Mouse (Mus musculus) CH12.LX (cell line): ENCODE measurements around the gene Ablim1. TPM values are rescaled to one million over a fixed set of nuclear protein-coding genes. Genes with fewer than 3 reads are reported as not detected.

ENCODE experiments used
- DNase-seq: peaks from one replicate; pipeline ENCODE4 v3.0.0-alpha.2; 2013; ENCODE audit errors: extremely low read depth
- H3K27ac ChIP-seq: 2 replicates; pipeline ENCODE4 v1.5.1; 2012; ENCODE audit warnings: low read depth, mild to moderate bottlenecking, control low read depth, moderate library complexity; ENCODE audit not compliant: insufficient read depth
- H3K27me3 ChIP-seq: replicated peaks from 2 replicates; pipeline ENCODE3; 2012; ENCODE audit warnings: inconsistent platforms
- H3K36me3 ChIP-seq, 2 experiments: replicated peaks in 1 of 2; 2 replicates each; pipeline versions ENCODE3 to v1.6.1; 2012; ENCODE audit warnings: inconsistent platforms in 1 of 2, low read length in 1 of 2, mild to moderate bottlenecking in 1 of 2, mixed read lengths in 1 of 2, moderate library complexity in 1 of 2; ENCODE audit not compliant: control insufficient read depth in 1 of 2, insufficient read depth in 1 of 2
- H3K4me1 ChIP-seq, 2 experiments: 2 replicates each; pipeline ENCODE4 v1.6.1; 2012; ENCODE audit warnings: inconsistent platforms in 1 of 2, moderate library complexity in 1 of 2; ENCODE audit not compliant: insufficient read depth in 2 of 2, control insufficient read depth in 1 of 2
- H3K4me2 ChIP-seq: 2 replicates; pipeline ENCODE4 v1.6.1; 2012; ENCODE audit warnings: low read depth, mild to moderate bottlenecking, control low read depth; ENCODE audit not compliant: poor library complexity, insufficient read depth, severe bottlenecking
- H3K4me3 ChIP-seq, 3 experiments: fragments of 150-350 bp in 1 of 3; sonication (generic) in 1 of 3; replicated peaks in 1 of 3; 2 replicates each; pipeline versions ENCODE3 to v1.5.1; 2011 to 2012; ENCODE audit warnings: low read depth in 2 of 3, low read length in 2 of 3, mild to moderate bottlenecking in 2 of 3, moderate library complexity in 2 of 3, control low read depth in 1 of 3, improper control_type of control experiment in 1 of 3, inconsistent platforms in 1 of 3, mixed read lengths in 1 of 3; ENCODE audit not compliant: poor library complexity in 1 of 3
- H3K79me2 ChIP-seq: replicated peaks from 2 replicates; pipeline ENCODE4 v1.6.1; 2012; ENCODE audit warnings: mild to moderate bottlenecking, moderate library complexity; ENCODE audit not compliant: control insufficient read depth, poor library complexity, insufficient read depth, severe bottlenecking; ENCODE audit errors: extremely low read depth
- H3K9ac ChIP-seq: 2 replicates; pipeline ENCODE4 v1.6.1; 2012; ENCODE audit warnings: low read depth, mild to moderate bottlenecking, control low read depth, moderate library complexity; ENCODE audit not compliant: insufficient read depth
- H3K9me3 ChIP-seq: replicated peaks from 2 replicates; pipeline ENCODE3; 2012; ENCODE audit warnings: low read length, inconsistent platforms, mixed read lengths
- BHLHE40 ChIP-seq: IDR thresholded peaks from 2 replicates; pipeline ENCODE4 v1.6.1; 2011; ENCODE audit warnings: mild to moderate bottlenecking, low read depth, low read length, improper control_type of control experiment
- CHD1 ChIP-seq: IDR thresholded peaks from 2 replicates; pipeline ENCODE4 v1.6.1; 2012; ENCODE audit warnings: low read depth, low read length, improper control_type of control experiment, inconsistent platforms
- CHD2 ChIP-seq: IDR thresholded peaks from 2 replicates; pipeline ENCODE4 v1.6.1; 2011; ENCODE audit warnings: low read length, improper control_type of control experiment
- CTCF ChIP-seq, 2 experiments: IDR thresholded peaks in 1 of 2; conservative IDR thresholded peaks in 1 of 2; 2 replicates each; pipeline ENCODE4 v1.5.1; 2011 to 2012; ENCODE audit warnings: low read depth in 2 of 2, low read length in 2 of 2, improper control_type of control experiment in 1 of 2, inconsistent platforms in 1 of 2, mild to moderate bottlenecking in 1 of 2, moderate library complexity in 1 of 2
- ELF1 ChIP-seq: IDR thresholded peaks from 2 replicates; pipeline ENCODE4 v1.6.1; 2014; ENCODE audit warnings: low read depth, mild to moderate bottlenecking, inconsistent platforms, low read length, improper control_type of control experiment
- EP300 ChIP-seq: IDR thresholded peaks from 2 replicates; pipeline ENCODE4 v1.6.1; 2011; ENCODE audit warnings: low read length, improper control_type of control experiment
- GABPA ChIP-seq: IDR thresholded peaks from 2 replicates; pipeline ENCODE4 v1.6.1; 2012; ENCODE audit warnings: low read depth, low read length, improper control_type of control experiment, inconsistent platforms; ENCODE audit not compliant: insufficient replicate concordance
- HCFC1 ChIP-seq: IDR thresholded peaks from 2 replicates; pipeline ENCODE4 v1.6.1; 2012; ENCODE audit warnings: low read depth, mild to moderate bottlenecking, inconsistent platforms, low read length, improper control_type of control experiment
- IRF4 ChIP-seq: IDR thresholded peaks from 2 replicates; pipeline ENCODE4 v1.6.1; 2014; ENCODE audit warnings: low read depth, mild to moderate bottlenecking, inconsistent platforms, low read length, improper control_type of control experiment
- JUND ChIP-seq: conservative IDR thresholded peaks from 2 replicates; pipeline ENCODE4 v1.6.1; 2011; ENCODE audit warnings: low read depth, low read length, improper control_type of control experiment
- KAT2A ChIP-seq: IDR thresholded peaks from 2 replicates; pipeline ENCODE4 v1.6.1; 2012; ENCODE audit warnings: low read length, improper control_type of control experiment, inconsistent platforms; ENCODE audit not compliant: insufficient replicate concordance
- MAFK ChIP-seq: IDR thresholded peaks from 2 replicates; pipeline ENCODE4 v1.6.1; 2011; ENCODE audit warnings: low read length, improper control_type of control experiment; ENCODE audit not compliant: insufficient replicate concordance
- MAX ChIP-seq: IDR thresholded peaks from 2 replicates; pipeline ENCODE4 v1.6.1; 2011; ENCODE audit warnings: low read length, improper control_type of control experiment
- MAZ ChIP-seq: IDR thresholded peaks from 2 replicates; pipeline ENCODE4 v1.6.1; 2012; ENCODE audit warnings: low read depth, mild to moderate bottlenecking, inconsistent platforms, low read length, improper control_type of control experiment, moderate library complexity
- MEF2A ChIP-seq: IDR thresholded peaks from 2 replicates; pipeline ENCODE4 v1.6.1; 2014; ENCODE audit warnings: low read depth, mild to moderate bottlenecking, inconsistent platforms, low read length, improper control_type of control experiment, borderline replicate concordance
- PAX5 ChIP-seq: IDR thresholded peaks from 2 replicates; pipeline ENCODE4 v1.6.1; 2012; ENCODE audit warnings: low read length, inconsistent platforms, mixed read lengths
- POLR2AphosphoS2 ChIP-seq: IDR thresholded peaks from 2 replicates; pipeline ENCODE4 v1.6.1; 2011; ENCODE audit warnings: low read depth, low read length, improper control_type of control experiment
- RAD21 ChIP-seq: IDR thresholded peaks from 2 replicates; pipeline ENCODE4 v1.6.1; 2011; ENCODE audit warnings: low read depth, mild to moderate bottlenecking, low read length, improper control_type of control experiment, moderate library complexity
- RCOR1 ChIP-seq: conservative IDR thresholded peaks from 2 replicates; pipeline ENCODE4 v1.6.1; 2012; ENCODE audit warnings: low read depth, mild to moderate bottlenecking, inconsistent platforms, low read length, improper control_type of control experiment
- SIN3A ChIP-seq: IDR thresholded peaks from 2 replicates; pipeline ENCODE4 v1.6.1; 2012; ENCODE audit warnings: low read length, improper control_type of control experiment, inconsistent platforms
- TBP ChIP-seq: conservative IDR thresholded peaks from 2 replicates; pipeline ENCODE4 v1.6.1; 2011; ENCODE audit warnings: low read depth, low read length, improper control_type of control experiment
- TCF12 ChIP-seq: IDR thresholded peaks from 2 replicates; pipeline ENCODE4 v1.6.1; 2014; ENCODE audit warnings: low read depth, mild to moderate bottlenecking, inconsistent platforms, low read length, improper control_type of control experiment
- USF2 ChIP-seq: conservative IDR thresholded peaks from 2 replicates; pipeline ENCODE4 v1.6.1; 2011; ENCODE audit warnings: low read depth, low read length, improper control_type of control experiment
- ZC3H11A ChIP-seq: IDR thresholded peaks from 2 replicates; pipeline ENCODE4 v1.6.1; 2012; ENCODE audit warnings: low read depth, mild to moderate bottlenecking, inconsistent platforms, low read length, improper control_type of control experiment
- ZKSCAN1 ChIP-seq: IDR thresholded peaks from 2 replicates; pipeline ENCODE4 v1.6.1; 2012; ENCODE audit warnings: low read depth, inconsistent platforms, low read length, improper control_type of control experiment, borderline replicate concordance
- ZMIZ1 ChIP-seq: IDR thresholded peaks from 2 replicates; pipeline ENCODE4 v1.6.1; 2012; ENCODE audit warnings: low read depth, mild to moderate bottlenecking, inconsistent platforms, low read length, improper control_type of control experiment
- ZNF384 ChIP-seq: IDR thresholded peaks from 2 replicates; pipeline ENCODE4 v1.6.1; 2012; ENCODE audit warnings: low read depth, low read length, improper control_type of control experiment, inconsistent platforms
- dilution Hi-C: fragments of 300-500 bp; cut with MboI; formaldehyde crosslinking; loops from 2 replicates; pipeline ENCODE4 v1.14.3; 2020; ENCODE audit warnings: low sequenced_read_pairs; ENCODE audit not compliant: extremely low pct_unique_long_range_greater_than_20kb, extremely low pct_ligation_motif_present
- in situ Hi-C: fragments of 300-500 bp; cut with MboI; formaldehyde crosslinking; loops from 3 replicates; pipeline ENCODE4 v1.14.3; 2019; ENCODE audit warnings: low sequenced_read_pairs, low pct_ligation_motif_present, low pct_unique_long_range_greater_than_20kb, mixed read lengths
- polyA plus RNA-seq: library from polyadenylated mRNA; unstranded; fragments of >175 nt; gene quantifications from 2 replicates; pipeline ENCODE4 v1.2.1, GENCODE M21; 2012; ENCODE audit warnings: low read depth; ENCODE audit not compliant: insufficient read length
- total RNA-seq, 2 experiments: library from RNA; depleted of rRNA; stranded (reverse); fragments of 300-350 nt in 1 of 2; fragments of >200 nt in 1 of 2; gene quantifications; 2 replicates each; pipeline ENCODE4 v1.2.3; 2012 to 2014

Gene Ablim1
- total and polyA plus RNA-seq, 3 experiments: 0.85 to 2.4 (median 2.0) TPM

DNA sequence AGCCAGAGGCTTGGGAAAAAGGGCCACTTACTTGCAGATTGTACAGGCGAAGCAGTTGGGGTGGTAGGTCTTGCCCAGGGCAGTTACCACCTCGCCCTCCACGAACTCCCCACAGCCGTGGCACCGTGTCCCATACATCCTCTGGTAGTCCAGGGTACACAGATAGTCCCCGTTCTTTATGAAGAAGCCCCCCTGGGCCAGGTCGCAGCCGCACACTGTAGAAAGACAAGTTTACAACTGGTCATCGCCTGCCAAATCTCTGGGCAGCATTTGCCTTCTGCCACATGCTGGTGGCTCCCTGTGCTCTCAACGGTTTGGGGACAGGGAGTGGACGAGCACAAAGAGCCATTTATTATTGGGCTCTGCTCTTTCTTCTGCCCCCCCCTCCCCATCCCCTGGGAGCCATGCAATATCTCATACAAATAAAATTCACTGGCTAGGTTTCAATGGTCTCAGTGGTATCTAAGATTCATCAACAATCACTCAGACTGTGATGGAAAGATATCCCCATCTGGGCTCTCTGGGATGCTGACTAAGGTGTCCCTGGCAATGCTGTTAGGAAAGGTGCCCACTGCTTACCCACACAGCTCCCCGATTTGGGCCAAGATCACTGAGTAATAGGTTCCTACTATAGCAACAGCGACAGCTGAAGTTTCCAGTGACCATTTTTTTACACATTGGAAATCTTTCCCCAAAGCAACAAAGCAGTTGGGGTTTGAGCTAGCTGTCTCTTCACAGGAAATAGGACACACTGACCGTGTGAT, 159.4 kb downstream of the Ablim1 start:
- H3K4me1 ChIP-seq: 0 out of 4 replicates have a peak, but pooled peaks cover 0 to 2% of the 10 kb centered on the region in 2 experiments
- no peak for DNase-seq
- TF ChIP-seq HCFC1: no peak
- no peak for TF ChIP-seq CTCF (conservative IDR thresholded peaks at IDR 0.05 in 1 of 2, IDR thresholded peaks at IDR 0.05 in 1 of 2; ENCODE audit: low read depth in 2 of 2, low read length in 2 of 2)
- no peak for TF ChIP-seq MAZ
- no peak for TF ChIP-seq MAX
- TF ChIP-seq ELF1: no peak
- TF ChIP-seq PAX5: no peak
- TF ChIP-seq ZKSCAN1: no peak
- TF ChIP-seq POLR2AphosphoS2: no peak
- no peak for TF ChIP-seq USF2
- TF ChIP-seq JUND: no peak
- TF ChIP-seq GABPA: no peak
- TF ChIP-seq MAFK: no peak
- no peak for TF ChIP-seq TBP
- TF ChIP-seq RCOR1: no peak
- no peak for TF ChIP-seq BHLHE40
- no peak for TF ChIP-seq EP300
- TF ChIP-seq SIN3A: no peak
- no peak for TF ChIP-seq CHD1
- TF ChIP-seq CHD2: no peak
- no peak for TF ChIP-seq MEF2A

GRCm38 (mm10) chr19:57152357-57152756, 162.4 kb downstream of the Ablim1 start:
- no peak for DNase-seq
- no peak overlapping the region for H3K4me3 ChIP-seq
- dilution Hi-C loops (no loop called here), in situ Hi-C loops (loop anchor here (10.0 kb wide), 1 partner anchor 492 kb away; no protein-coding TSS in a partner anchor)
- TF ChIP-seq PAX5 (no peak), RAD21 (no peak), SIN3A (no peak), CHD2 (no peak), GABPA (no peak), TBP (no peak), ZMIZ1 (no peak), ZC3H11A (no peak), MEF2A (no peak), ZNF384 (no peak), ZKSCAN1 (no peak), KAT2A (no peak), MAZ (no peak), POLR2AphosphoS2 (no peak), EP300 (no peak), TCF12 (no peak), IRF4 (no peak)
- H3K9me3 ChIP-seq: no peaks in the 10 kb centered on the region
- no peaks in the 10 kb centered on the region for H3K27me3 ChIP-seq
- H3K79me2 ChIP-seq: no peaks in the 10 kb centered on the region
- H3K9ac ChIP-seq: no peak overlapping the region
- H3K4me1 ChIP-seq: no peaks in the 10 kb centered on the region
- no peak overlapping the region for H3K27ac ChIP-seq
- no peak overlapping the region for H3K4me2 ChIP-seq
- no peaks in the 10 kb centered on the region for H3K36me3 ChIP-seq

More for the DNA sequence above, 159.4 kb downstream of the Ablim1 start:
- H3K36me3 ChIP-seq: no peaks in the 10 kb centered on the region
- H3K9me3 ChIP-seq: no peaks in the 10 kb centered on the region
- no peak overlapping the region for H3K27ac ChIP-seq
- no peaks in the 10 kb centered on the region for H3K79me2 ChIP-seq
- H3K27me3 ChIP-seq: no peaks in the 10 kb centered on the region
- H3K4me2 ChIP-seq: no peak overlapping the region
- no peak overlapping the region for H3K4me3 ChIP-seq
- in situ Hi-C loops: loop anchor here (10.0 kb wide), 1 partner anchor 489 kb away; no protein-coding TSS in a partner anchor
- dilution Hi-C loops: no loop called here
- H3K9ac ChIP-seq: no peak overlapping the region
